Mouse (Mus musculus): ENCODE data around the gene Nxn. TPM values are rescaled to one million over a fixed set of nuclear protein-coding genes. Genes with fewer than 3 reads are reported as not detected.

Gene Nxn
- total RNA-seq, 2 experiments from 2014 or later, result 3.0 to 4.5 TPM

DNA sequence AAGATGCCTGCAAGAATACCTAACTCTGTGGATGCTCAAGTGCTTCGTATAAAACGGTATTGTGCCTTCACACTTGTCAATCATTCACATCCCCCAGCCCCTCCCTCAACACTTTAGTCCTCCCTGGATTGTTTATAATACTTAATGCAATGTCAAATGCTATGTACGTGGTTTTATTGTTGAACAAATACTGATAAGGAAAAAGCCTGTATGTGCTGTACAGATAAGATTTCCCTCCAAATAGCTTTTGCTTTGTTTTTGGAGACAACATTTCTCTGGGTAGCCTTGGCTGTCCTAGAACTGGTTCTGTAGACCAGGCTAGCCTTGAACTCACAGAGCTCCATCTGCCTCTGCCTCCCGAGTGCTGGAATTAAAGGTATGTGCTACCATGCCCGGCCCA is 59.1 kb downstream of the Nxn start:
- ATAC-seq (replicated peaks; ENCODE audit: low FRiP score, low TSS enrichment, poor library complexity, severe bottlenecking), result no peak

DNA sequence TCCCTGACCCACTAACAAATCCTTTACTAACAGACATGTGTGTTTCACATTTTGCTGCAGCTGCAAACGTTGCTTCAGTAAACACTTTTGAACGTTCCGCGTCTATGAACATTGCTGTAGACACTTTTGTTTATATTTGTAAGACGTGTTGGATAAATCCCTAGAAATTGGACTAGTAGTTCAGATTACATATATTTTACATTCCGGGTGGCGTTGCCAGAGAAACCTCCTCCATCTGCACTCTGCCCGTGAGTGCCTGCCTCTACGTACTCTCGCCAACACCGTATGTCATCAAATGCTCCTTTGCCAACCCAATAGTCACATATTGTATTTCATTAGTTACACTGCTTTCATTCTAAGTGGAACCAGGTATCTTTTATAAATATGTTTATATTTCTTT is 59.8 kb downstream of the Nxn start:
- no peak for ATAC-seq (replicated peaks; ENCODE audit: low FRiP score, low TSS enrichment, poor library complexity, severe bottlenecking)

DNA sequence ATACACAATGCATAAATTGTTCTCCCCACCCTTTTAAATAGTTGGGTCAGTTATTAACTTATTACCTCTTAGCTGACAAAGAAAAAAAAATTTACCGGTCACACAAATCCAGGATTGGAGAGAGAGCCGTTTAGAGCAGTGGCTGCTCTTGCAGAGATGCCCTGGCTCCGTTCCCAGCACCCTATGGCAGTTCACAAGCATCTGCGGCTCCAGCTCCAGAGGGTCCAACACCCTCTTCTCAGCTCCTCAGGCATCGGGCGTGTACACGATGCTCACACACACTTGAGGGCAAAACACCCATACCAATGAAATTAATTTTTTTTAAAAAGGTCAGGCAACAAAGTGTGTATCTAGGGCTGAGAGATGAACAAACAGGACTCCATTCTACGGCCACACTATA is 60.3 kb downstream of the Nxn start:
- ATAC-seq (replicated peaks; ENCODE audit: low FRiP score, low TSS enrichment, poor library complexity, severe bottlenecking), result no peak

DNA sequence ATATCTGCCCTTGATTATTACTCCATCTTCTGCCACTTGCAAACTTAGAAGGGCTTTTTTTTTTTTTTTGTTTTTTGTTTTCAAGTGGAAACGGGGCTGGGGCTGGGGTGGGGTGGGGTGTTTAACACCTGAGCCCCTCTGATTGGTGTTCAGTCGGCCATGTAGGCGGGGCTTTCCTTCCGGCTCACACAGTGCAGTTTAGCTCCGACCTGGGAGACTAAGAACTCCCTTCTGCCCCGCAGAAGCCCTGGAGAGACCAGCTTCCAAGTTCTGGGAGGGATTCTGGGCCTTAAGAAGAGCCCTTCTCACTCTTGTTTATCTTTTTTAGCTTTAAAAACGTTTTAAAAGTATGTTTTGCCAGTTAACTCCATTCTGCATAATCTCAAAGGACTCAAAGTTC is 61.2 kb downstream of the Nxn start:
- no peak for ATAC-seq (replicated peaks; ENCODE audit: low FRiP score, low TSS enrichment, poor library complexity, severe bottlenecking)

- no peak for ATAC-seq (replicated peaks; ENCODE audit: low FRiP score, low TSS enrichment, poor library complexity, severe bottlenecking)
Measured at GRCm38 (mm10) chr11:76337236-76337635, 61.7 kb downstream of the Nxn start.

GRCm38 (mm10) chr11:76336224-76336623 is 62.7 kb downstream of the Nxn start:
- no peak for ATAC-seq (replicated peaks; ENCODE audit: low FRiP score, low TSS enrichment, poor library complexity, severe bottlenecking)

DNA sequence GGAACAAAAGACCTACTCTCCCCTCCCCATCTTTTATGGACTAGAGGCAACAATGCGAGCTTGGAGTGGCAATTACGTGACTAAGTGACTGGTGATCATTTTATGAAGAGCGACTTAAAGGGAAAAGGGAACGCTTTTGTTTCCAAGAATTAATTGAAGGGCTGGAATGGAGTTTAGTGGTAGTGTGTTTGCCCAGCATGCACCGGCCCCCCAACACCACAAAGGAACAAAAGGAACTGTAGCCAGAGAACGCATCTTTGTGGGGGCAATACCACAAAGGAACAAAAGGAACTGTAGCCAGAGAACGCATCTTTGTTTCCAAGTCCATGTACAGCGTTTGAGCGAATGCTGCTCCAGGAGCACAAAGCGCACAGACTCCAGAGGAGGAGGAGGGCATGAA is 64.0 kb downstream of the Nxn start:
- ATAC-seq (replicated peaks; ENCODE audit: low FRiP score, low TSS enrichment, poor library complexity, severe bottlenecking), result no peak

DNA sequence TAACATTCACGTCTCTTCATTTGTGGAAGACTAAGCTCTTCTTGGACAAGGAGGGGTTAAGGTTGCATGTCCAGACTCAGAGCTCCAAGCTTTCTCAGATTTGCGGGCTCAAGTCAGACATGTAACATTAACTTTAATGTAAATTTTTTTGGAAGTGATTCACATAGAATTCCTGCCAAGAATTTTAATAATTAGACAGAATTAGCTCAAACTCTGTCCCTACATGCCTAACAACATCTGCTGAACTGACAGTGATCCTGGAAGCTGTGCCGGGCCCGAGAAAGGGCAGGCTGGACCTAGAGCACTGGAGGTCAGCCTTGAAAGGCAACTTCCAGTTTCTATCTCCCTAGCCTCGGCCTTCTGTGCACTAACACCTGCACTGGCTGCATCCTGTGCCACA is 66.7 kb downstream of the Nxn start:
- ATAC-seq (replicated peaks; ENCODE audit: low FRiP score, low TSS enrichment, poor library complexity, severe bottlenecking), result no peak

DNA sequence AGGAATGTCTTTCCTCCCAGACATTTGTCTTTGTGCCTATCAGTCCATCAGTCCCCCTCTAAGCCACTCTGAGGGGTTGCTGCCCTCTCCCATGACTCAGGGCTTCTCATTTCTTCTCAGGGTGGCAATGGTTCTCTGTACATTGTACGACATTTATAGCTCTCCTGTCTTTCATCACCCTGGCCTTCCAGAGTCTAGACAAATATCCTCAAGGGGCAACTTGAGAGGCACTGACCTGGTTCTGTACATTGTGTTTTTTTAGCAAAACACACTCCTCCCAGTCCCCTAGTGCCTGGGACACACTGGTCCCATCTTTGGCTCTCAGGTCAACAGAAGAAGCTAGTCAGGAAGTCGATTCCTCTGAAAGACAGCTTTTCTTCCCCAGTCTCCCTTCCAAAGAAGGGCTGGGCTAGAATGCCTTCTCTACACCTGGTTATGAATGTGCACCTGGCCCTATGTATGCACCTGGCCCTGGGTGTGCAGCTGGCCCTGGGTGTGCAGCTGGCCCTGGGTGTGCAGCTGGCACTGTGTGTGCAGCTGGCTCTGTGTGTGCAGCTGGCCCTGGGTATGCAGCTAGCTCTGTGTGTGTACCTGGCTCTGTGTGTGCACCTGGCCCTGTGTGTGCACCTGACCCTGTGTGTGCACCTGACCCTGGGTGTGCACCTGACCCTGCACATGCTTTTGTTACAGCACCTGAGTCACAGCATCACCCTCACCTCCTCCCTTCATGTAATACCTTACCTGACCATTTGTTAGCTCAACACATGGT is 70.2 kb downstream of the Nxn start:
- ATAC-seq (replicated peaks; ENCODE audit: low FRiP score, low TSS enrichment, poor library complexity, severe bottlenecking), result no peak

GRCm38 (mm10) chr11:76328084-76328483 is 70.9 kb downstream of the Nxn start:
- ATAC-seq (replicated peaks; ENCODE audit: low FRiP score, low TSS enrichment, poor library complexity, severe bottlenecking), result no peak

GRCm38 (mm10) chr11:76326672-76327071 is 72.3 kb downstream of the Nxn start:
- ATAC-seq (replicated peaks; ENCODE audit: low FRiP score, low TSS enrichment, poor library complexity, severe bottlenecking), result no peak

- ATAC-seq (replicated peaks; ENCODE audit: low FRiP score, low TSS enrichment, poor library complexity, severe bottlenecking), result no peak
Measured at GRCm38 (mm10) chr11:76326051-76326450, 72.9 kb downstream of the Nxn start.

DNA sequence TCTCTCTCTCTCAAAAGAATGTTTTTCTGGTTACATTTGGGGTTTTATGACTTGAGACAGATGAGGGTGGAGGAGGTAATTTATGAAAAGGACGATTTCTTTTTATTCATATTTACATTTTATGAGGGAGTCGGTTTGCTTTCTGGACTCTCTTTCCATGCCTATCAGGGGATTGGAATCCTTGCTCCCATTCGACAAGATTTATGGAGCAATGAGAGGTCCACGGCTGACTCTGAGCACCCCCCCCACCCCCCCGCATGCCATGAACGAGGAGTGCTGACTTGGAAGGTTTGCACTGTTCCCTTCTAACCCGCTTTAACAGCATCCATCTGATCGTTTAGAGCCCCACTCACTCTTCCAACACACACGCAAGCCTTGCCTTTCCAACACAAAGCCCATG is 74.1 kb downstream of the Nxn start:
- no peak for ATAC-seq (replicated peaks; ENCODE audit: low FRiP score, low TSS enrichment, poor library complexity, severe bottlenecking)

DNA sequence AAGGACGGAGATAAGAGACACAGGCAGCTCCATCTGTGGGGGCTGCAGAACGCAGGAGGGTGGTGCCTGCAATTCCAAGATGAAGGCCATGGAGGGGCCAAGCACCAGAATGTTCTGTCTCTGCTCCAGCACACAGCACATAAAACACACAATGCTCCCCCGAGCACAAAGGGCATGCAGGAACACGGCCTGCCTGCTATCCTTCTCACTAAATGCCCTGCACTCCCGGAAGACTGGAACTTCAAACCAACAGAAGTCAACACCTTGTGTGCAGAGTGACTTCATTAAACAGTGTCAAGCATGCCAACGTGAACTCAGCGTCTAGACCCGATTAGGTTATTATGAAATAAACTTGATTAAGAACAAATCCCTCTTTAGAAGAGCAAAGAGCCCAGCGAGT is 74.7 kb downstream of the Nxn start:
- no peak for ATAC-seq (replicated peaks; ENCODE audit: low FRiP score, low TSS enrichment, poor library complexity, severe bottlenecking)

DNA sequence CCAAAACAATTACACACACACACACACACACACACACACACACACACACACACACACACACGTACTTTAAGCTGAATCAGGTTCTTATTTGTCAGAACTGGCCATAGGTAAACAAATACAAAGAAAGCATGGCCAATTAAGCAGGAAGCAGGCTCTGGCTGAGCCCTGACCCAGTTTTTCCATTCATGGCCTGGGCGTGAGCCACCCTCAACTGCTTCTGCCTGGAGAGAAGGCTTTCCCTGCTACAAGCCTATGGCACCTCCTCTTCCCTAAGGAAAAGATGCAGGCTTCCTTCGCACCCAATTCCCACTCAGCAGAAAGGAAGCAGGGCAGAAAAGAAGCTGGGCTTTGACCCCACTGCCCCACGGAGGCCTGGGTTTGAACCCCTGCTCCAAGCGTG is 76.0 kb downstream of the Nxn start:
- no peak for ATAC-seq (replicated peaks; ENCODE audit: low FRiP score, low TSS enrichment, poor library complexity, severe bottlenecking)

DNA sequence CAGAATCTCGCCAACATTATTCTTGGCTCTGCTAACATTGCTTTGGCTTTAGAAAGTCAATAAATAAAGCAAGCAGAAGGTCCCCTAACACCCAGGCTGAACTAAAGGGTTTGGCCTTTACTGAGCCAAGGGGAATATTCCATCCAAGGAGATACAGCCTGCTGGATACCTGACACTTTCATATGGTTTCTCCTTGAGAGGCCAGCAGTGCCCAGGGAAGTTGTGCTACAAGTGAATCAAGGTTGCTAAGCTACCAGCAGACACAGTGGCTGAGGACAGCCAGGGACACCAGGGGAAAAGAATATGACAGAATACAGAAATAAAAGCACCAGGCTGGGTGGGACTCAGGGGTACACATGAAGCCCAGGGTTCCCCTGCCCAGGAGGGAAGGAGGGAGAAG is 76.9 kb downstream of the Nxn start:
- no peak for ATAC-seq (replicated peaks; ENCODE audit: low FRiP score, low TSS enrichment, poor library complexity, severe bottlenecking)

DNA sequence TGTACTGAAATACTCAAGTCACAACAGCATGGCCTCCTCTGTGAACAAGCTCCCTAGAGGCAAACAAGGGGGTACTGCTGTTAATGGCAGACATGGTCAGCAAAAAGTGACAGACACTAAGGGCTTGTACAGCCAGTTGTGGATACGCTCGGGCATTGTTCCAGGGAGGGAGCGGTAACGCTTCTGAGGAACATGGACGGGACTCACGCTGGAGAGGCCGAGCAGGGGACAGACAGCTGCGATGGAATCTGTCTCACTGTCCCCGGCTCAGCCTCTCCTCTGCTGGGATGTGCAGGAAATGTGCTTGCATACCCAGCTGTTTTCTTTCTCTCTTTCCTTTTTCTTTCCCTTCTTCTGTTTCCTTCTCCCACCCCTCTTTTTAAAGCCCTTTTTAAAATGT is 78.5 kb downstream of the Nxn start:
- ATAC-seq (replicated peaks; ENCODE audit: low FRiP score, low TSS enrichment, poor library complexity, severe bottlenecking), result no peak

GRCm38 (mm10) chr11:76319714-76320435 is 79.1 kb downstream of the Nxn start:
- ATAC-seq (replicated peaks; ENCODE audit: low FRiP score, low TSS enrichment, poor library complexity, severe bottlenecking), result no peak

GRCm38 (mm10) chr11:76317904-76318303 is 81.0 kb downstream of the Nxn start:
- no peak for ATAC-seq (replicated peaks; ENCODE audit: low FRiP score, low TSS enrichment, poor library complexity, severe bottlenecking)

DNA sequence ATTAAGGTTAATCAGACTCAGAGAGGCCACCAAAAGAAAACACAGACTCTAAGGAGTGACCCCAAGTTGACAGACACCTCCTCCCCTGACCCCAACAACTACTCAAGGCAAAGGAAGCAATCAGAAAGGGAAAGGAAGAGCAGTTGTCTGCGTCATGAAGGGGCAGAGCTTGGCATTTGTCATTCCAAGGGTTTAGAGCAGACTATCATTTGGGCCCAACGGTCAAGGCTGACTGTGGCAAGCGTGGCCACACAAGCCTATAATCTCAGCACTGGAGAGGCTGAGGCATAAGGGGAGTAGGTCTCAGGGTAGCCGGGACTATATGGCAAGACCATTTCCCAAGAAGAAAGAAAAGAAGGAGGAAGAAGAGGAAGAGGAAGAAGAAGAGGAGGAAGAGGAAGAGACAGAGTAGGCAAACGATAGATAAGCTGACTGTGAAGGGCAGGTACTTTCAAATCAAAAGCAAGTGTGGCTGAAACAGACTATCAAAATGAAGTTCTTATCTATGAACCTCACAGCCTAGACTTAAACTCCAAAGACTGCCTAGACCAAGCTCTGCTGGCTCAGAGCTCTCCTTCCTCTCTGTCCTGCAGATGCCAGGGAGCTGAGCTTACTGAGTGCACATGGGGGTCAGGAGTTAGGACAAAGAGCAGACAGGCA is 83.0 kb downstream of the Nxn start:
- no peak for ATAC-seq (replicated peaks; ENCODE audit: low FRiP score, low TSS enrichment, poor library complexity, severe bottlenecking)

DNA sequence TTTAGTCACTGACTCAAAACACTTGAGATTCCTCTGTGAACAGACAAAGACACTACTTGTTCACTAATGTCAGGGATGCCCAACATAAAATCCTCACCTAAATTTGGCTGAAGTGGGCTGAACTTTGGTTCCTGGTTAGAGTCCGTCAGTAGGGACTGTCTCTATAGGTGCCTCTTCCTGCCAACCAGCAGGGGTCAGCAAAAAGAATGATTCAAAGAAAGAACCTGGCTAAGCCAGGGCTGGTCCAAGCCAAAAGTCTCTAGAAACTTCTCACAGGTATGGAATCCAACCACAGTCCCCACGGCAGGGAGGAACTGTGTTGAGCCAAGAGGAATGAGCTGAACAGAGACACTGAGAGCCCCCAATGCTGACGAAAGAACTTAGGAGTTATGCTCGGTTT is 84.2 kb downstream of the Nxn start:
- ATAC-seq (replicated peaks; ENCODE audit: low FRiP score, low TSS enrichment, poor library complexity, severe bottlenecking), result 0 out of 2 replicates have a peak, but pooled peaks have one; percentile 50
